Mouse (Mus musculus) left cerebral cortex, postnatal 25 days (tissue): Measurements from ENCODE around the gene Stt3b. TPM values are rescaled to one million over a fixed set of nuclear protein-coding genes. Genes with fewer than 3 reads are reported as not detected.
A peak's percentile ranks its signal among the peaks of the same experiment; 100 is the strongest.

Experiments used
- DNase-seq, 2 experiments: peaks; one replicate each; pipeline ENCODE4 v3.0.0; 2022; ENCODE audit warnings: low spot score in 2 of 2, mixed read lengths in 1 of 2
- intact Hi-C: fragments of 180-260 bp; cut with DNase I; formaldehyde crosslinking; loops from one replicate; pipeline ENCODE4 v1.15.1; 2025
- total RNA-seq, 2 experiments: library from RNA; stranded (reverse); gene quantifications; 2 replicates each; pipeline ENCODE4 v1.2.3; 2021

The Stt3b gene
- total RNA-seq, 2 experiments from 2014 or later: 85.2 to 100 TPM

DNA sequence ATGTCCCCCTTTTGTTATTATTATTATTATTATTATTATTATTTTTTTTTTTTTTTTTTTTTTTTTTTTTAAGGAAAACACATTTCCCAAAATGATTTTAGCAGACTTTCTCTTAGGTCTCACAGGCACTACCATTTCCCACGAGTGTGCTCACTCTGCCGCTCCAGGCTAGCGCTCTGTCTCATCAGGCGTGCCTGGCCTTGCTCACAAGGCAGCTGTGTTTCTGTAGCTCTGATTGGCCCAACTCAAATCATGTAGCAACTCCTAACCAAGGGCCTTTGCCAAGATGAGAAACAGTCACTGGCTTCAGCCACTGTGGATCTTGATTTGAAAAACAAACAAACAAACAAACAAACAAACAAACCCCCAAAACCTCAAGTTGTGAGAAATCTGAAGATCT lies 9.9 kb upstream of the Stt3b start:
- no peak for DNase-seq
- intact Hi-C loops: no loop called here

DNA sequence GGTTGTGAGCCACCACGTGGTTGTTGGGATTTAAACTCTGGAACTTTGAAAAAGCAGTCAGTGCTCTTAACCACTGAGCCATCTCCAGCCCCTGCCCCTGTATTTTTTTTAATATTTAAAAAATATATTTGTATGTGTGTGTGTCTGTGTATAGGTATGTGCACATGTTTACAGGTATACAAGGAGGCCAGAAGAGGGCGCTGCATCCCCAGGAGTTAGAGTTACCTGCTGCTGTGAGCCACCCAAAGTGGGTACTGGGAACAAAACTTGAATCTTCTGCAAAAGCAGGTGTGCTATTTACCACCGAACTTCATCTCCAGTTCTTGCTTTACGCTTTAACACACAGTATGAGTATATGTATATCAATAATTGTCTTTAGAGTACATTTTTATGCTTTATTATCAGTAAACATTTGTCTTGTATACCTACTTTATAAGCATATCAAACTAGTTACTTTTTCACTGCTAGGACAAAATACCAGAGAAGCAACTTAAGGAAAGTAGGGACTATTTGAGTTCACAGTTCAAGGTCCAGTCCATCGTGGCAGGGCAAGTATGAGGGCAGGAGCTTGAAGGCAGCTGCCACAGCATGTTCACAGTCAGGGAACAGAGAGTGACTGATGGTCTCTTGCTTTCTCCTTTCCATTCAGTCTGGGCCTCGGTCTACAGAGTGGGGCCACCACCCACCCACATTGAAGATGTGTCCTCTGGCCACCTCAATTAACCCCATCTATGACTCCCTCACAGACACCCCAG lies 8.6 kb upstream of the Stt3b start:
- intact Hi-C loops: loop anchor here (10.0 kb wide), 1 partner anchor 716 kb away; no protein-coding TSS in a partner anchor
- DNase-seq: no peak

DNA sequence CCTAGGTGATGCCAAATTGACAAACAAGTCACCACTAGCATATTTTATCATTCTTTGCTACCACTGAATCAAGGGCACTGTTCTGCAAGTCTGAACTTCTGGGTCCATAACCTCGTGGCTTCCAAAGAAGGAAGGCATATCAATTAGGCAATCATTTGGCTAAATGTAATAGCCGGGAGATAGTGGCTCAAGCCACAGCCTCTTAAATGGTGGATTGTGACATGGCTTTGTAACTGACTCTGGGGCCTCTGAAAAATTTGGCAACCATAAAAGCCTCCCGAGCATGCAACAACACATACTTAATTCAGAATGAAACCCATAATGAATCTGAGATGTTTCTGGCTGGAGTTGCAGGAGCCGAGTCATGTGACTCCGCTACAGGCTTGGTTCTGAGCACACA lies 6.8 kb upstream of the Stt3b start:
- DNase-seq: no peak
- intact Hi-C loops: loop anchor here (10.0 kb wide), 1 partner anchor 718 kb away; no protein-coding TSS in a partner anchor

DNA sequence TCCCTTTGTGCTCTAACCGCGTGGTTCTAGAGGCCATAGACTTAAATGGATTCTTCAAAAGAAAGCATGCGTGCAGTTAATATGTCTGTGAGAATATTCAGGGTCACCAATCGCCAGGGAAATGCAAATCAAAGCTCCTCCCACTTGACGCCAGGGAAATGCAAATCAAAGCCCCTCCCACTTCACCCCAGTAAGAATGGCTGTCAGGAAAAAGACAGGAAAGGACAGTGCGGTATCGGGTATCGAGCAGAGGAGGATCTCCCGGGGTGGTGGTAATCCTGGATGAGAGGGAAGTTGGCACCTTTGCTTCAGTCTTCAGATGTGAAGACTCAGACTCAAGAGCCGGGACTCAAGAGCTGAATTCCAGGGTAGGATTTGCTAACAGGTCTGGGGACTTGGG lies 4.3 kb upstream of the Stt3b start:
- DNase-seq: no peak
- intact Hi-C loops: loop anchor here (10.0 kb wide), 1 partner anchor 720 kb away; no protein-coding TSS in a partner anchor

DNA sequence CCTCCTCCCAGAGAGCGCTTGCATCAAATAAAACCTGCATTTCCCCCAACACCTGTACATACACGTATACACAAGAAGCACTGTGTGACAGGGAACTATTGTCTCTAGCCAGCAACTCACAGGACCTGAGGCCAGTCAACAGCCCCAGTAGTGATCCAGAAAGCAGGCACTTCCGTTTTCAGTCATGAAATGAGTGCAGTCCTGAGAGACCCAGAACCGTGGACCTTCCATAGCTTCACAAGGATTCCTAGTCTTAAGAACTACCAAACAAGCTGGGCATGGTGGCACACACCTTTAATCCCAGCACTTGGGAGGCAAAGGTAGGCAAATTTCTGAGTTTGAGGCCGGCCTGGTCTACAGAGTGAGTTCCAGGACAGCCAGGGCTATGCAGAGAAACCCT lies 3.6 kb upstream of the Stt3b start:
- no peak for DNase-seq
- intact Hi-C loops: loop anchor here (10.0 kb wide), 1 partner anchor 721 kb away; no protein-coding TSS in a partner anchor

DNA sequence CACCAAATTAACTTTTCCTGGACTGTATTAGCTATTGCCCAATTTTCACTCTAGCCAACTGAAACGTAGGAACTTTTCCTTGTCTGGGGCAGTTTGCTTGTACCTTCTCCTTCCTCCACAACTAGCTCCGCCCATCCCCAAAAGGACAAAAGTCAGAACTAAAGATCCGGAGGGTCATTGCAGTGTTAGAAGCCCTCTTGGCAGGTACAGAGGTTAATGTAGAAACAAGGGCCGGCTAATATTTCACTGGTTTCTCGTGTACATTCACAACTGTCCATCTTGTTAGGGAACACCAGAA lies 951 bp upstream of the Stt3b start:
- DNase-seq: no peak
- intact Hi-C loops: loop anchor here (10.0 kb wide), 1 partner anchor 724 kb away; no protein-coding TSS in a partner anchor

DNA sequence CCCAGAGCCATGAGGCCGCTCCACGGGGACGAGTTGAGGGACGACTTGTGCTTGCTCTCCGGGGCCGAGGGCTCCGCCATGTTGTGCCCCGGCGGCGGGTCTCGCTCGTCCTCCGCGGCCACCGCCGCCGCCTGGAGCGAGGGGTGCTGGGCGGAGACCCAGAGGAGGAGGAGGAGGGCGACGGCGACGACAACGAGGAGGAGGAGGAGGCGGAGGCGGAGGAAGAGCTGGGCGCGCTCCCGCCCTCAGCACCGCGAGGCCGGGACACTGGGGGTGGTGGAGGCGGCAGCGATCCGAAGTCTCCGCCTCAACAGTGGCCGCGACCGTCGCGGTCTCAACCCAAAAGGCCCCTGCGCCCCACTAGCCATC lies 260 bp downstream of the Stt3b start:
- intact Hi-C loops: loop anchor here (5.0 to 10.0 kb wide), 2 partner anchors 392 to 725 kb away; no protein-coding TSS in a partner anchor
- DNase-seq: no peak

DNA sequence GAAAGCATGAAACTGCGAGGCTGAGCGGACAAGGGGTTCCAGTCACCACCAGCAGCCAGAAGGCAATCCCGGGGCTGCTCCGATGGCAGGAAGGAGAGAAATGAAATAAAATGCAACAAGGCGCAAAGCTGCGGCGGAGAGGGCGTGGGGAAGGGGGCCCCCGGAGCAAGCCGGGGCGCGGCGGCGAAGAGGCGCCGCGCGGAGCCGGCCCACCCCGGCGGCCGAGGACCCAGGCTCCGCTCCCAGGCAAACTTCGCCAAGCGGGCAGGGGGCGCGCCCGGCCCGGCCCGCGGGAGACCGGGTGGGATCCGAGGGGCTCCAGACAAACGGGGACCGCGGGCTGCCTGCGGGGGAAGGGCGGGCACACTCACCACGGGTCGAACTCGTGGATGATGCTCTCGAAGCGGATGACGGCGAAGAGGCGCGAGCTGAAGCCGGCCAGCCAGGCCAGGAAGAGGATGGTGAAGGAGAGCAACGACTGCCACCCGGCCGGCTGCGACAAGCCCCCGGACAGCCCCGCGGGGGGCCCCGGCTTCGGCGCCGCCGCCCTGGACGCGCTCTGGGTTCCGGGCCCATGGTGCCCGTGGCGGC lies 745 bp downstream of the Stt3b start:
- DNase-seq: peak; percentile 27 to 47
- intact Hi-C loops: loop anchor here (5.0 kb wide), 1 partner anchor 393 kb away; no protein-coding TSS in a partner anchor

DNA sequence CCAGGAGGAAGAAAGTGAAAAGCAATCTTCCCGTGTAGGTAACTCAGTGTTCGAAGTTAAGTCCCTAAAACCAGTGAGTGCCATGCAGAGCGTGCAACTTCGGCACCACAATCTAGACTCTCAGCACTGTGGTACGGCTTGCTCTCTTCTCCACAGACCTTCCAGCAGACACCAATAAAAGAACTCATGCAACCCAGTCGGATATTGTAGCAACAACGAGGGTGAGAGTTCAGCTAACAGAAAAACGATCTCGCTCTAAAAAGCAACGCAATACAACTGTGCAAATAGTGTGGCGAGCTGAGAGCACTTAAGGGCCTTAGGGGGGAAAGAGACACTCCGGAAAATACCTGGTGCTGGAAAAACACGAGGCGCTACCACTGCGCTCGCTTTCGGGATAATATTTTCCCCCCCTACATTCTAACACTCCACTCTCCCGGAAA lies 1.3 kb downstream of the Stt3b start:
- peak in 1 of 2 experiments; percentile 29 for DNase-seq
- intact Hi-C loops: loop anchor here (5.0 kb wide), 1 partner anchor 393 kb away; no protein-coding TSS in a partner anchor

DNA sequence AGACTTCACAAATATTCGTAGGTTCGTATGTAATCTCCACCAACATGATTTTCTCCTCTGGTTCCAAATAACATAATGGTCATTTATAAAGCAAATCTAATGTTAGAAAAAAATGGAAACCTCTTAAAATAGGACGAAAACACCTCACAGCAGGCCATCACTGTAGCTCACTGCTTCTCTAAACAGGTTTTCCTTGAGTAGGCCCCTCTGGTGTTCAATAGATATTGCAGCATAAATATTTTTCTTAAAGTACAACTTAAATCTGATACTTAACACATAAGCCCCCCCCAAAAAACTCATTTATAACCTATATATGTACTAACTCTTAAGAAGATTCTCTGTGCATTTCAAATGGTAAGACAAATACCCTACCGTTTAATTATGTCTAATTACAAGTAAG lies 1.8 kb downstream of the Stt3b start:
- intact Hi-C loops: loop anchor here (5.0 kb wide), 1 partner anchor 394 kb away; no protein-coding TSS in a partner anchor

DNA sequence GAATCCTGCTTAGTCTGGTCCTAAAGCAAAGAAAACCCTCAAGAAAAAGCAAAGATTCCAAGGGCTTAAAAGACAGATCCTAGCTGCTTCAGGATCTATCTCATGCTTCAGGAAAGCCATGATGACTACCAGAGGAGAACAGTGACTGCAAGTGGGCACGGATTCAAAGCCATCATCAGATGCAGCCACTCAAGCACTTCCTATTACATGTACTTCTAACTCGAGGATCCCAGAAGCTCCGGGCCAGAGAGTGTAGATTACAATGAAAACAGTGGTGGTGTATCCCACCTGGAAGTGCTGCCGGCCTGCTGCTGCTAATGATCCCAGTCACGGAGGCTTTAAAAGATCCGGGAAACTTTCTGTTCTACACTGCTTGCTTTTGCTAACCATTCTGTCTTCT lies 4.0 kb downstream of the Stt3b start:
- no peak for DNase-seq
- intact Hi-C loops: loop anchor here (5.0 kb wide), 1 partner anchor 396 kb away; no protein-coding TSS in a partner anchor

More for the DNA sequence above, 1.8 kb downstream of the Stt3b start:
- no peak for DNase-seq

DNA sequence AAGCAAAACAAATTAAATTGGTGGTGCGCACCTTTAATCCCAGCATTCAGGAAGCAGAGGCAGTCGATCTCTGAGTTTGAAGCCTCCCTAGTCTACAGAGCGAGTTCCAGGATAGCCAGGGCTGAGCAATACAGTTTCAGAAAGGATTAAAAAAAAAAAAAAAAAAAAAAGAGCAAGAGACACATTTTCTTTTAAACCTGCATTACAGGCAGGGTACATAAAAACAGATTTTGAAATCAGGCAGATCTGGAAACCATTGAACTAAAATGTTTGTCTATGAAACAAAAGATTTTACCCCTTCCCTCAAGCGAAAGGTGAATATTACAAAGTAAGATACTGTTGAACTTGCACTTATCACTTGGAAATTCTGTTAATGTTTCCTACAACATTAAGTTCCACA lies 6.1 kb downstream of the Stt3b start:
- intact Hi-C loops: no loop called here
- no peak for DNase-seq

DNA sequence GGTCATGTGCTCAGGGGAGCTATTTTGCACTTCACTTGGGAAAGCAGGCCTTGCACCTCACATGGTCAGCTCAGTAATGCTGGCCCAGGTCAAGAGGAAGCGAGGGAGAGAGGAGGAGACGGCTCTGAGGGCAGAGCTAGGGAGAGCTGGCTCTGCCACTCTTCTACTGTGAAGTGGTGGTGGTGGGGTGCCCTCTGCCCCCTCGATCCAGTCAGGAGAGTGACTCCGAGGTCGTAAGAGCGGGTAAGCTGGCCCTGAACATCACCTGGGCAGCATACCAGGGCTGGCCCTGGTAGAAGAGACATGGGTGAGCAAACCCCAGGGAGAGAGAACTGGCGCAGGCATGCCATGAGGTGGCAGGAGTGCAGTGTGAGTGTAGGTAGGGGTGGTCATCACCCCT lies 8.6 kb downstream of the Stt3b start:
- no peak for DNase-seq
- intact Hi-C loops: no loop called here

DNA sequence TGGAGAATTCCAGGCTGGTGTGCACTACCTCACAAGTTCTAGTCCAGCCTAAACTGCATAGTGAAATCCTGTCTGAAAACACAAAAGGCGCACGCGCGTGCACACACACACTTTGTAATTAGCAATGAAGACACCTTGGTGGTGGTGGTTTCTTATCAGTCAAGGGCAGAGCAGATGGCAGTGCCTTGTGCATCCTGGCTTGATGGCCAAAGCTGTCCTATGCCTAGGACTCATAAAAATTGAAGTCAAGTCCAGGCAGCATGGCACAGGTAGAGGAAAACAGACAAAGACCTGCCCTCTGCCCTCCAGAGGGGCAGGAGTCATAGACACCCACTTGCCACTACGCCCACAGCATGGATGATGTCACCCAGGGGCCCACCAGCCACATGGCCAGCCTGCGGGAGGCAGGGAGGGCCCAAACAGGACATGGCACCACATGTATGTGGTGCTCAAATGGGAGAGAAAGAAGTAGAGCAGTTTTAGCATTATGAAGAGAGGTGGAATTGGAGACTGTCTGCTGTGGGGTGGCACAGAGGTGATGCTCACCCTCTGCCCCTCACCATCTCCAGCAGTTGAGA lies 9.1 kb downstream of the Stt3b start:
- DNase-seq: no peak
- intact Hi-C loops: no loop called here

DNA sequence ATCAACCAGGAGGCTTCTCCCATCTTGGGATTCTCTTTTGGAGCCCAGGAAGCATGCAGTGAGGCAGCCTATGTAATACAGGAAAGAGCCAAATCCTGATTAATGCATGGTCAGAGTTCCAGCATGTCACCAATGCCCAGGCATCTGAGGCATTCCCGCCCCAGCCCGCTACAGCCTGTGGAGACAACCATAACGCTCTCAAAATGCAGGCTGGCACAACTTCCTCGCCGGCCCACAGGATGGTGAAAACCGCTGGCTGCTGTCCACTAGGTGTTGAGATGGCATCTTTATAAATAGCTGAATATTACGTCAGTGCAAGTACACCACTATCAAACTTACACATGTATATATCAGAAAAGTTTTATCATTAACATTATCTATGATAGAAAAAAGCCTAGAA lies 13.5 kb downstream of the Stt3b start:
- DNase-seq: no peak
- intact Hi-C loops: no loop called here

DNA sequence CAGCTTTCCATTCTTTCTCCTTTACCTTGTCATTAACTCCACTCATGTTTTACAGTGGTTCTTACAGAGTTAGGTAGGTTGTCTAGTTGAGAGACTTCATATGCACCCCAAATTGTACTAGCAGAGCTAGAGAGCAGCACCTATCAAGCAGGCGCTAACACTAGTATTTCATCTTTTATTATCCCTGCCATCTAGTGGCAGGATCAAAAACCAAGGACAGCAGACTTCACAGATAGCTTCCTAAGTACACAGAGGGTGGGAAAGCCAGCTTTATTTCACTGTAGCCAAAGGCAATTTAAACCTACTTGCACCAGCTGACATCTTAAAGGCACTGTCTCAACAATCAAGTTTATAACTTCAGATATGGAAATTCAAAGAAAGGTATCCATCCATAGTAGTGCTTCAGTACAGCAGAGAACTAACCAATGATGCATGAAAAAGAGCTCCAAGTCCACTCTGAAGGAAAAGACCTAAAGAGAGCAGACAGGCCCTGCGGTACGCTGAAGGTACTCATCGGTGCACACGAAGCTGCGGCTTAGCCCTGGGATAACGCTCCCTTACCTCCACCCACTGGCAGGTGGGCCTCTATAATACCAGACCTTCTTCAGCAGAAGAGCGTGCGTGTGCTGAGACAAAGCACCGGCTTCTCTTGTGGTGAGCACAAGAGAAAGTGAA lies 16.2 kb downstream of the Stt3b start:
- intact Hi-C loops: no loop called here
- peak; percentile 28 to 30 for DNase-seq

DNA sequence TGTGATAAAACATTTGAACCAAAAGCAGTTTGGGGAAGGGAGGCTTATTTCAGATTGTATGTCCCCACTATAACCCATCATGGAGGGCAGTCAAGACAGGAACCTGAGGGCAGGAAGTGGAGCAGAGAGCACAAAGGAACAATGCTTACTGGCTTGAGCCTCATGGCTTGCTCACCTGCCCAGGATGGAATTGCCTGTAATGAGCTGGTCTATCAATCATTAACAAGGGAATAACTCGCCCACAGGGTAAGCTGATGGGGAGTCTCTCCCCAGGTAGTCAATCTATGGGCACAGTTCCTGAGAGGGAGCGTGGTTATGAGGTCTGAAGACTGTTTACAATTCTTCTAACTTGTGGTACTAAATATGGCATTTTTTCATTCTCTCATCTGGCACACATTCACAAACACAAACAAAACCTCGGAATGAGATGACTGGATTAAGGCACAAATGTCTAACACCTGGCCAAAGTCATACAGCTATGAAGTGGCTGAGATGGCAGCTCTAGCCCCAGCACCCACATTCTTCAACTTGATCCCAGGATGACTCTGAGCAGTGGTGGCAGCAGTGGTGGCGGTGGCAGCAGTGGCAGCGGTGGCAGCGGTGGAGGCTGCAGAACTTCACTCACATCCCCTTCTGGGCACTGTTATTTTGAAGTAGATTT lies 22.3 kb downstream of the Stt3b start:
- intact Hi-C loops: no loop called here
- no peak for DNase-seq

DNA sequence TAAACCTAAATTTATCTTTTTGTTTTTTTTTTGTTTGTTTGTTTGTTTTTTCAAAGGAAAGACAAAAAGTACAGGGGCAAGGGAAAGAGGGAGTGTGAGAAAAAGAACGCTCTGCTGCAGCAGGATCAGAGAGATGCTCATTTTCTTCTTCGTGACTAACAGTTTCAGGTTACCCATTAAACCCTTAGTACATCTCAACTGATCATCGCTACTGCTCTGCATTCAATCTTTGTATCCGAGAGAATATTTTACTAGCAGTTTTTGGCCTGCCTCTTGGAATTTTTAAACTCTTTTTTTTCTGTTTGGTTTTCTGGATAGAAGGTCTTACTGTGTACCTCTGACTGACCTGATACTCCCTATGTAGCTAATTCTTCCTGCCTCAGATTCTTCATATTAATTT lies 25.8 kb downstream of the Stt3b start:
- intact Hi-C loops: no loop called here
- no peak for DNase-seq

DNA sequence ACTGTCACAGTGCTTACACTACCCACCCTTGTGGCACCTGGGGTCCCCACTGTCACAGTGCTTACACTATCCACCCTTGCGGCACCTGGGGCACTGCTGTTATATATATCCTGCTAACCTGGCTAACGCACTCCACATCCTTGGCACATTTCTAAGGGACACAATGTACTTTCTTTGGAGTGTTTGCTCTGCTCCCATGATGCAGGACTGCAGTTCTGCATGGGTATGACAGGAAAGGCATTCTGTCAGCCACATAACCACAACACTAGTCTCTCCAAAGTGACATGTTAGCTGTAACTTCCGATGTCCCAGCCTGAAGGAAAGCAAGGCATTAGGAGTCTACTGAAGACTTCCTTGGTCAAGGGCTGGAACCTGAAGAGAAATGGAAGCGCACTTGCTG lies 26.8 kb downstream of the Stt3b start:
- DNase-seq: no peak
- intact Hi-C loops: no loop called here

DNA sequence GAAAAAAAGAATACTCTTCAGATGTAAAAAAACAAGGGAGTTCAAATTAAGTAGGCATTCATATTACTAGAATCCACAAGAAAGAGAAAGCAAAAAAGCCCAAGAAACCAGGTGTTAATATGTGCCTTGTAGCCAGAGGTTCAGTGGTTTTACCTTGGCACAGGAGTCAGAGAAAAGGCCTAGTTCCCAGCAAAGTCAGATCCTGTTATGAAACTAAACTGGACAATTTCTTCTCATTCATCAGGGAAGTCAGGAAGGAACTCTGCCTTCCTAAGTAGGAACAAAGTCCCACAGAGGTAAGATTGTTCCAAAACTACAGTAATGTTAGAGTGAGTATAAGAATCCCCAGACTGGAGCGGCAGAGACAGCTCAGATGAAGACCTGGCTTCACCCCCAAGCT lies 31.6 kb downstream of the Stt3b start:
- no peak for DNase-seq
- intact Hi-C loops: no loop called here
